Mouse (Mus musculus) heart, postnatal 0 days (tissue): ENCODE data around the gene Gm21974.

Source experiments
- CTCF ChIP-seq: IDR thresholded peaks from 2 replicates; pipeline ENCODE4 v1.5.1; 2016; ENCODE audit warnings: antibody characterized with exemption, control low read depth, low read depth
- EP300 ChIP-seq: IDR thresholded peaks from 2 replicates; pipeline ENCODE4 v1.6.1; 2016; ENCODE audit warnings: antibody characterized with exemption, low read depth

GRCm38 (mm10) chr7:127912938-127913337, 17.7 kb upstream of the Gm21974 start:
- TF ChIP-seq CTCF (no peak), EP300 (no peak)
